Comparison of ENCODE assay signal across 9 mouse cellular contexts in the genomic region with DNA sequence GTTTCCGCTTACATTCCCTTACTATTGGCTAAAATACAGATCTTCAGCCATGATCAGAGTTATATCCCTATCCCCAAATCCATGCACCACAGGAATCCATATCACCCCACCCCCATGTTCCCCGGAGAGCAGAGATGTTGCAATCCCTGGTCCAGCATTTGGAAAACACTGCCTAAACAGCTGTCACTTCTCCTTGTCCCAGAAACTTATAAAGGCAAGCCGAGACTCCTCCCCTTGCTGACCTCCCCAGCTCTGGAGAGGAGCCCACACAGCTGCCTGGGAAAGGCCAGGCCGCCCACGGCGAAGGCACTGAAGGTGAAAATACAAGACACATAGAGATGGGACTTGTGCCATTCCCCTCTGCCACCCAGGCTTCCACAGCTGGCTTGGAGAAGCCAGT. TPM values are rescaled to one million over a fixed set of nuclear protein-coding genes. Genes with fewer than 3 reads are reported as not detected.
A peak's percentile ranks its signal among the peaks of the same experiment; 100 is the strongest.
DNase-seq lines count a peak whose midpoint lies in the region; ATAC-seq and TF ChIP-seq lines count a peak whose summit lies in the region.
"Had no signal": no experiment of that assay in that cellular context is flagged by ENCODE, and none has a peak within 500 bp of the region (broad histone marks: within the 10 kb centered on the region; RNA-seq: fewer than 3 reads in every experiment).

No protein-coding gene starts in this region.

- H3K36me3 ChIP-seq in intestine, embryonic 16.5 days (ENCODE audit: control insufficient read depth, insufficient read depth, low read length): peaks cover 20% of the 10 kb centered on the region

- no peak for TF ChIP-seq CTCF in layer of hippocampus, adult 2 months (conservative IDR thresholded peaks at IDR 0.05)
- TF ChIP-seq CTCF in gastrocnemius, adult 2 months (IDR thresholded peaks at IDR 0.05): no peak

- H3K4me2 ChIP-seq in intestine, embryonic 16.5 days (ENCODE audit: low read depth, low read length): no peak overlapping the region
- H3K4me2 ChIP-seq: midbrain, embryonic 12.5 days had no signal

- no peak for DNase-seq in layer of hippocampus, adult 2 months (ENCODE audit: low spot score in 2 of 2)
- no peak for DNase-seq in layer of hippocampus, postnatal 10 days (ENCODE audit: low spot score in 2 of 2)
- DNase-seq in gastrocnemius, adult 2 months: peak; percentile 91
- peak; percentile 93 for DNase-seq in lung, postnatal 10 days
- DNase-seq in MN1 (ENCODE audit: low spot score): no peak
- DNase-seq in thymus, postnatal 0 days (ENCODE audit: low spot score): no peak
- no peak for DNase-seq in yolk sac, embryonic 10.5 days (ENCODE audit: low spot score)

- no peak overlapping the region for H3K9ac ChIP-seq in intestine, embryonic 16.5 days (ENCODE audit: low read depth, low read length)
- H3K9ac ChIP-seq: midbrain, embryonic 12.5 days had no signal

- H3K27me3 ChIP-seq in intestine, embryonic 16.5 days (replicated peaks; ENCODE audit: control insufficient read depth, insufficient read depth, low read length): no peaks in the 10 kb centered on the region
- H3K27me3 ChIP-seq: midbrain, embryonic 12.5 days had no signal

- H3K4me3 ChIP-seq in layer of hippocampus, adult 2 months: no peak overlapping the region
- H3K4me3 ChIP-seq in gastrocnemius, adult 2 months: peak overlapping the region; percentile 24; the same call in 1 of the 2 replicates
- no peak overlapping the region for H3K4me3 ChIP-seq in intestine, embryonic 16.5 days (ENCODE audit: low read length)
- H3K4me3 ChIP-seq: midbrain, embryonic 12.5 days had no signal

- H3K4me1 ChIP-seq in intestine, embryonic 16.5 days (ENCODE audit: control insufficient read depth, insufficient read depth, low read length): peaks cover 42% of the 10 kb centered on the region

- intact Hi-C loops in gastrocnemius, adult 2 months (cut with DNase I): no loop called here

- WGBS in intestine, embryonic 16.5 days: 60% methylated on average over 6 of the region's 6 CpGs

- peak; percentile 16 for ATAC-seq in intestine, embryonic 16.5 days

- peak overlapping the region; percentile 67 for H3K27ac ChIP-seq in layer of hippocampus, adult 2 months
- peak overlapping the region; percentile 77 for H3K27ac ChIP-seq in gastrocnemius, adult 2 months
- peak overlapping the region; percentile 95 for H3K27ac ChIP-seq in intestine, embryonic 16.5 days (ENCODE audit: low read length)

- H3K9me3 ChIP-seq in intestine, embryonic 16.5 days (ENCODE audit: control insufficient read depth, low read length): no peaks in the 10 kb centered on the region
- H3K9me3 ChIP-seq: midbrain, embryonic 12.5 days had no signal

RNA-seq across cellular contexts. Expression of a gene that starts 14.4 kb away (rescaled TPM):
- total RNA-seq in layer of hippocampus, adult 2 months (2021): 10 to 100 TPM; 32.5 to 35.9 TPM
- 10 to 100 TPM; 48.1 to 55.5 TPM for total RNA-seq in layer of hippocampus, postnatal 10 days (2021)
- 1 to 10 TPM; 3.9 to 4.2 TPM for total RNA-seq in gastrocnemius, adult 2 months (2021)
- polyA plus RNA-seq in intestine, embryonic 16.5 days (2015; fragmentation: Nextera tagmentation; extraction: Ambion mirVana): 9.9 and 11.1 TPM in 2 replicates
- 3.4 and 4.3 TPM in 2 replicates for polyA plus RNA-seq in thymus, postnatal 0 days (2015; fragmentation: Nextera tagmentation; extraction: Ambion mirVana)

RNA-seq across cellular contexts. Expression of a gene that starts 26.3 kb away (rescaled TPM):
- 1 to 10 TPM; 5.4 to 6.6 TPM for total RNA-seq in layer of hippocampus, adult 2 months (2021)
- 1 to 10 TPM; 4.6 to 4.8 TPM for total RNA-seq in layer of hippocampus, postnatal 10 days (2021)
- 1 to 10 TPM in 1 of 2 experiments, under 1 TPM in 1; 0.98 to 1.1 TPM for total RNA-seq in gastrocnemius, adult 2 months (2021)
- 0.97 and 1.0 TPM in 2 replicates for polyA plus RNA-seq in intestine, embryonic 16.5 days (2015; fragmentation: Nextera tagmentation; extraction: Ambion mirVana)
- polyA plus RNA-seq in thymus, postnatal 0 days (2015; fragmentation: Nextera tagmentation; extraction: Ambion mirVana): 2.6 and 2.9 TPM in 2 replicates

RNA-seq across cellular contexts. Expression of a gene that starts 58.7 kb away (rescaled TPM):
- 1 to 10 TPM; 1.5 to 2.0 TPM for total RNA-seq in layer of hippocampus, adult 2 months (2021)
- 1 to 10 TPM; 3.9 to 4.1 TPM for total RNA-seq in layer of hippocampus, postnatal 10 days (2021)
- total RNA-seq in gastrocnemius, adult 2 months (2021): 1 to 10 TPM; 2.1 to 2.4 TPM
- 16.2 and 16.3 TPM in 2 replicates for polyA plus RNA-seq in intestine, embryonic 16.5 days (2015; fragmentation: Nextera tagmentation; extraction: Ambion mirVana)
- 32.3 and 35.0 TPM in 2 replicates for polyA plus RNA-seq in thymus, postnatal 0 days (2015; fragmentation: Nextera tagmentation; extraction: Ambion mirVana)

RNA-seq across cellular contexts. Expression of a gene that starts 59.2 kb away (rescaled TPM):
- total RNA-seq in layer of hippocampus, adult 2 months (2021): not detected
- total RNA-seq in layer of hippocampus, postnatal 10 days (2021): not detected
- total RNA-seq in gastrocnemius, adult 2 months (2021): not detected
- not detected in 2 replicates for polyA plus RNA-seq in intestine, embryonic 16.5 days (2015; fragmentation: Nextera tagmentation; extraction: Ambion mirVana)
- not detected in 2 replicates for polyA plus RNA-seq in thymus, postnatal 0 days (2015; fragmentation: Nextera tagmentation; extraction: Ambion mirVana)
- polyA plus RNA-seq: midbrain, embryonic 12.5 days had no signal

Comparison
In these comparisons a context has a peak if more than half of its experiments do, and no peak if none do; other contexts are left out.
1. DNase-seq: peak in gastrocnemius, adult 2 months (single experiment) and lung, postnatal 10 days (single experiment); none in layer of hippocampus, adult 2 months (0 of 2), layer of hippocampus, postnatal 10 days (0 of 2), MN1 (single experiment), thymus, postnatal 0 days (single experiment) and yolk sac, embryonic 10.5 days (single experiment).
2. RNA of a gene that starts 14.4 kb away (total RNA-seq): 48.1 to 55.5 TPM in layer of hippocampus, postnatal 10 days and 32.5 to 35.9 TPM in layer of hippocampus, adult 2 months; 3.9 to 4.2 TPM in gastrocnemius, adult 2 months; every median in the first group is over 4 times any median in the second.
3. Peak in every context shown above with its lines, with median percentiles within 50 percentile points of each other: H3K27ac ChIP-seq.